Mouse (Mus musculus) heart, embryonic 14.5 days (tissue): ENCODE results near the gene Lenep. TPM values are rescaled to one million over a fixed set of nuclear protein-coding genes. Genes with fewer than 3 reads are reported as not detected.

Experiments
- ATAC-seq: fragments of 200-750 bp; cut with Nextera tagmentation; 2 replicates; pipeline ENCODE4 v1.8.0; 2017; ENCODE audit warnings: low read depth, moderate TSS enrichment; ENCODE audit not compliant: insufficient number of reproducible peaks, insufficient read depth, low FRiP score
- H3K27ac ChIP-seq, 2 experiments: fragments of 200-500 bp in 1 of 2; fragments of 300-500 bp in 1 of 2; sonication (generic) in 1 of 2; replicated peaks in 1 of 2; 2 replicates each; pipeline ENCODE4 v1.5.1; 2012 to 2014; ENCODE audit warnings: low read depth in 2 of 2, low read length in 2 of 2, control low read depth in 1 of 2, mild to moderate bottlenecking in 1 of 2, mixed read lengths in 1 of 2; ENCODE audit not compliant: control insufficient read depth in 1 of 2, insufficient read depth in 1 of 2
- H3K27me3 ChIP-seq: fragments of 300-500 bp; sonication (generic); 2 replicates; pipeline ENCODE4 v1.6.1; 2014; ENCODE audit warnings: mild to moderate bottlenecking, low read length, control low read depth; ENCODE audit not compliant: control insufficient read depth, insufficient read depth
- H3K36me3 ChIP-seq: fragments of 300-500 bp; sonication (generic); 2 replicates; pipeline ENCODE4 v1.6.1; 2014; ENCODE audit warnings: mild to moderate bottlenecking, control low read depth, low read length, mixed read lengths; ENCODE audit not compliant: control insufficient read depth, insufficient read depth
- H3K4me1 ChIP-seq, 2 experiments: fragments of 200-500 bp in 1 of 2; fragments of 300-500 bp in 1 of 2; sonication (generic) in 1 of 2; 2 replicates each; pipeline ENCODE4 v1.6.1; 2012 to 2014; ENCODE audit warnings: low read length in 2 of 2, control low read depth in 1 of 2, mixed read lengths in 1 of 2; ENCODE audit not compliant: control insufficient read depth in 2 of 2, insufficient read depth in 2 of 2
- H3K4me2 ChIP-seq: fragments of 300-500 bp; sonication (generic); 2 replicates; pipeline ENCODE4 v1.6.1; 2014; ENCODE audit warnings: mild to moderate bottlenecking, low read length
- H3K4me3 ChIP-seq, 2 experiments: fragments of 200-500 bp in 1 of 2; fragments of 300-500 bp in 1 of 2; sonication (generic) in 1 of 2; 2 replicates each; pipeline ENCODE4 v1.5.1; 2012 to 2014; ENCODE audit warnings: low read length in 2 of 2, mild to moderate bottlenecking in 2 of 2, control low read depth in 1 of 2, low read depth in 1 of 2, moderate library complexity in 1 of 2; ENCODE audit not compliant: control insufficient read depth in 1 of 2, insufficient read depth in 1 of 2
- H3K9ac ChIP-seq: fragments of 300-500 bp; sonication (generic); 2 replicates; pipeline ENCODE4 v1.6.1; 2014; ENCODE audit warnings: mild to moderate bottlenecking, low read length
- H3K9me3 ChIP-seq: fragments of 300-500 bp; sonication (generic); 2 replicates; pipeline ENCODE4 v1.6.1; 2016; ENCODE audit warnings: low read length, control low read depth; ENCODE audit not compliant: control insufficient read depth
- WGBS: fragments of 180-500 bp; shearing (Covaris S2); extraction: QIAGEN DNeasy Blood & Tissue Kit; methylation state at CpG from one replicate; pipeline ENCODE4 v1.1.7; 2014; 5-methylcytosine and 5-hydroxymethylcytosine counted together
- polyA plus RNA-seq: library from polyadenylated mRNA; unstranded; fragments of >200 nt; fragmentation: Nextera tagmentation; extraction: Ambion mirVana; gene quantifications from 2 replicates; pipeline ENCODE4 v1.2.1, GENCODE M21; 2014

Gene Lenep
- not detected in 2 replicates for polyA plus RNA-seq

DNA sequence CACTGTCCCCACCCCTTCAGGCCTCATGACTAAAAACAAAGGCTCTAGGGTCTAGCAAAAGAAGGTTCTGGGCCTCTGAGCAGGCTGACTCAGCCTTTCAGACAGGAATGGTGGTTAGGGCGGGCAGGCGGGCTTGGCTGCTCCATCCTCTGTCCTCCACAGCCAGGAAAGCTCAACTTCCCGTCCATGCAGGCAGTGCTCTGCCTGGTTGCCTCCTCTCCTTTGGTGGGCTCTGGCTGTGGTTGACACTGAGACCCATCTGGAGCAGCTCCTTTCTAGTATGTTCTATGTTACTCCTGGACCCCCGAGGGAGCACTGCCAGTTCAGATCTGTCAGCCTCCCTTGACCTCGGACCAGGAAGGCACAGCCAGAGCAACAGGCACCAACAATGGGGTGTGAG is at the start of gene Lenep:
TSS of gene Lenep (minus strand) at position 101 of the 400 bp plus-strand sequence.
- peaks cover 66% of the 10 kb centered on the region for H3K36me3 ChIP-seq
- no peak within 1 kb of the TSS for H3K9ac ChIP-seq
- H3K4me3 ChIP-seq = no peak within 1 kb of the TSS
- no peaks in the 10 kb centered on the region for H3K27me3 ChIP-seq
- H3K4me2 ChIP-seq = no peak within 1 kb of the TSS
- no peaks in the 10 kb centered on the region for H3K9me3 ChIP-seq
- H3K4me1 ChIP-seq = no peaks in the 10 kb centered on the region
- no peak within 1 kb of the TSS for H3K27ac ChIP-seq
- WGBS = 80% methylated on average over 5 of the region's 5 CpGs
- ATAC-seq = no peak

DNA sequence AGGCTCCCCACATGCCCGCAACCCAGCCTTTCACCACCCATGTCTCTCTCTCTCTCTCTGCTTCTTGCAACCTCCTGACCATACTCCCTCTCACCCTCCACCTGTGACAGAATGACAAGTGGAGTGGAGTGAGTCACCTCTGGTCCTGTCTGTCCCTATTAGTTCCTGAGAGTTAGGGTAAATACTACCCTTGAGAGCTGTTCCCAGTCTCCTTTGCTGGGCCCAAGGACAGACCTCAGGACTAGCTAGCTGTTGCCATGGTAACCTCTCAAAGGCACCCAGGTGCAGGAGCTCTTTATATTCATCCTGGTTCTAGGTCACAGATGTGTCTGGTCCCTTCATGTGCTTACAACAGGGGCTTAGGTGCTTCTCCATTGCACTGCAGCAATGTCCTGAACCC is 49.3 kb upstream of the Lenep start:
- no peak for ATAC-seq
- Histone ChIP-seq H3K27me3 (no peaks in the 10 kb centered on the region), H3K4me2 (no peak overlapping the region), H3K9ac (no peak overlapping the region), H3K27ac (no peak overlapping the region), H3K4me1 (peaks cover 29 to 31% of the 10 kb centered on the region in 2 experiments), H3K4me3 (no peak overlapping the region), H3K36me3 (peaks cover 13% of the 10 kb centered on the region), H3K9me3 (no peaks in the 10 kb centered on the region)
- WGBS = 78% methylated on average over 1 of the region's 1 CpGs

GRCm38 (mm10) chr3:89449541-89449940 is 46.9 kb upstream of the Lenep start:
- 31% methylated on average over 7 of the region's 7 CpGs for WGBS
- ATAC-seq = no peak
- H3K27ac ChIP-seq = peak overlapping the region; percentile 89 to 91
- H3K36me3 ChIP-seq = peaks cover 37% of the 10 kb centered on the region
- no peaks in the 10 kb centered on the region for H3K9me3 ChIP-seq
- peaks cover 27 to 29% of the 10 kb centered on the region in 2 experiments for H3K4me1 ChIP-seq
- peak overlapping the region; percentile 38 for H3K4me2 ChIP-seq
- no peak overlapping the region for H3K4me3 ChIP-seq
- peak overlapping the region; percentile 62 for H3K9ac ChIP-seq
- no peaks in the 10 kb centered on the region for H3K27me3 ChIP-seq

DNA sequence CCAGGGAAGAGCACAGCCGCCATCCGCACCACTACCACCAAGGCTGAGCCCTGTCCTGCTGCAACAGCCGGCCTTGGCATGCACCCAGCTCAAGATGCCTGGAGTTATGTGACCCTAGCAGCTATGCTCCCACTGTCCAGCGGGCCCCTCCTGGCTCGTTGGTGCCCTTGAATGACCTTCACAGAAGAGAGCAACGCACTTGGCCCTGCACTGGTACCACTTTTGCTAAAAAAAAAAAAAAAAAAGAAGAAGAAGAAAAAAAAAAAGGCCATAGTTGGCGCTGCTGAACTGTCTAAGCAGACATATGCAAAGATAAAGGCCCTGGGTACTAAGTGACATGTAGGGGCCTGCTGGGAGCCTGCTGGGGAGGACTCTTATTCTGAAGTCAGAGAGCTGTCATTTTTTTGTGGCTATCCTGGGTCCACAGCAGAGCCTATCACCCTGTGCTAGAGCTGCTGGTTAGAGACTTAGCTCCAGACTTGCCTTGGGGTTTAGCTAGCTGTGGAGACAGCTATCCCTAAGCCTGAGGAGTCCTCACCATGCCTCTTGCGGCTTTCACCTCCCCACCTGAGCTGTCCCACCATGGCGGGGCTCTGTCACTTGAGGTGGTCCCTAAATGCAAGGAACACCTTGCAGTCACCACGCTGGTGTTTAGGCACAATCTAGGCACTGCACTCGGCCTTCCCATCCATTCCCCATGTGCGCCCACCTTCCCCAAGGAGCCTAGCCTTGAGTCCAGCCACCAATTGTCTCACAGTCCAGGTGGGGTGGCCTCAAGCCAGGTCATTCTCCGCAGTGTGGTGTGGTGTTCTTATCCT is 46.3 kb upstream of the Lenep start:
- Histone ChIP-seq H3K4me1 (peaks cover 27 to 29% of the 10 kb centered on the region in 2 experiments), H3K36me3 (peaks cover 42% of the 10 kb centered on the region), H3K9ac (peak overlapping the region; percentile 62), H3K27me3 (no peaks in the 10 kb centered on the region), H3K27ac (peak overlapping the region; percentile 90 to 91), H3K4me3 (no peak overlapping the region), H3K4me2 (peak overlapping the region; percentile 38), H3K9me3 (no peaks in the 10 kb centered on the region)
- 32% methylated on average over 13 of the region's 13 CpGs for WGBS
- ATAC-seq = peak; percentile 59

DNA sequence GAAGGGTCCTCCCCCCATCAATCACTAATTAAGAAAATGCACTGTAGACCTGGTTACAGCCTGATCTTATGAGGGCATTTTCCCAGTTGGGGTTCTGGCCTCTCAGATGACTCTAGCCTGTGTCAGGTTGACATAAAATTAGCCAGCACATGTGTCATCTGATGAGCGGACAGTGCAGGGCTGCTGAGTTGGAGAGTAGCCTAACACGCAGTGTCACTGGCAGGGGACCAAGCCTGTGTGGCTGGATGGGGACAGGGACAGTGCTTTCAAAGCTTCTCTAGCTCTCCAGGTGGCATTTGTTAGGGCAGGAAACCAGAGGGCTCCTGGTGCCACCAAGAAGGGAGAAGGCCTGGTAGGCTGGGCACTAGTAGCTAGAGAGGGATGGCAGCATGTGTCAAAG is 38.1 kb upstream of the Lenep start:
- 87% methylated on average over 2 of the region's 2 CpGs for WGBS
- H3K36me3 ChIP-seq = peaks cover 48% of the 10 kb centered on the region
- H3K4me2 ChIP-seq = no peak overlapping the region
- H3K27ac ChIP-seq = no peak overlapping the region
- H3K27me3 ChIP-seq = no peaks in the 10 kb centered on the region
- H3K4me1 ChIP-seq = peaks cover 8 to 16% of the 10 kb centered on the region in 2 experiments
- no peak for ATAC-seq
- no peak overlapping the region for H3K4me3 ChIP-seq
- no peak overlapping the region for H3K9ac ChIP-seq
- H3K9me3 ChIP-seq = no peaks in the 10 kb centered on the region

- Histone ChIP-seq H3K36me3 (peaks cover 44% of the 10 kb centered on the region), H3K27me3 (no peaks in the 10 kb centered on the region), H3K27ac (peak overlapping the region; percentile 70 to 74), H3K9ac (peak overlapping the region; percentile 75), H3K4me2 (peak overlapping the region; percentile 72), H3K4me3 (peak overlapping the region; percentile 54 to 75), H3K4me1 (peaks cover 8 to 16% of the 10 kb centered on the region in 2 experiments), H3K9me3 (no peaks in the 10 kb centered on the region)
- 27% methylated on average over 5 of the region's 5 CpGs for WGBS
- no peak for ATAC-seq
Observed at GRCm38 (mm10) chr3:89437269-89437668, 34.7 kb upstream of the Lenep start.

DNA sequence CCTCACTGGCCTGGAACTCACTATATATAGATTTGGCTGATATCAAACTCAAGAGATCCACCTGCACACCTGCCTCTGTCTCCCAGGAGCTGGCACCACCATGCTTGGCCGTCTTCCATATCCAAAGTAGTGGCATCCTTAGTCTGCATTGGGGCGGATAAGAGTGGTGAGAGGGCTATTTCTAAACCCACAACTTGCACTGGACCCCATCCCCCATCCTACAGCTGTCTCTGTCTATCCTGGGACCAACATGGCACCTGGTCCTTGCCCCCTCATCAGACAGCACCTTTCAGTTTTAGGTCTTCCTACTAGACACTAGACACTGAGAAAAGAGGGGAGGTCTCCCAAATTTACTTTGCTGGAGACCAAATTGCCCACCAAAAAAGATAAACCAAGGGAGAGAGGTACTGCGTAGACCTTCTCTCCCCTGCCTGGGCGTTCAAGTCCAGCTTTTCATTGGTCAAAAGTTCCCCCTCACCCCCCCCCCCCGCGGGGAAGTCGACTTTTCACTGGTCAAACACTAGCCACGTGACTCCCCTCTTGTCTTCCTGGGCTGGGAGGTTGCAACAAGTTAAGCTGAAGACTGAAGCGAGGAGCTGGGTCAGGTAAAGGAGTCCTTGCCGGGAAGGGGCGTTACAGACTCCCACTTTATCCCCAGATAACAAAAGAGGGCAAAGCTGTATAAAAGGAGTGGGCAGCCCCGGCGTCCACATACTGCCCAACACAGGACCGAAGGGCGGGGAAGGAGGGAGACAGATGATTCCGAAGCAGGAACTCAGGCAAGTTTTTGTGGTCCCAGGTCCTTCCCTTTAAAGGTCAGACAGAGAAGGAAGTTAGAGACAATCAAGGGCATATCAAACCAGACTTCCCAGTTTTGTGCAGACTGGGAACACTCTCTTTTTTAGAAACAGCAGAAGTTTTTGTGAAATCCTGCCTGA is 33.9 kb upstream of the Lenep start, which contains the start of gene Pbxip1:
TSS of gene Pbxip1 (plus strand) at position 531 of the 938 bp plus-strand sequence.
- no peaks in the 10 kb centered on the region for H3K9me3 ChIP-seq
- no peaks in the 10 kb centered on the region for H3K27me3 ChIP-seq
- H3K4me1 ChIP-seq = peaks cover 9 to 20% of the 10 kb centered on the region in 2 experiments
- ATAC-seq = peak; percentile 83
- WGBS = 3% methylated on average over 16 of the region's 16 CpGs
- H3K4me2 ChIP-seq = peak within 1 kb of the TSS; percentile 72
- H3K36me3 ChIP-seq = peaks cover 43% of the 10 kb centered on the region
- H3K27ac ChIP-seq = peak within 1 kb of the TSS; percentile 70 to 74
- peak within 1 kb of the TSS; percentile 75 for H3K9ac ChIP-seq
- H3K4me3 ChIP-seq = peak within 1 kb of the TSS; percentile 54 to 75
